Mouse (Mus musculus) neural tube, embryonic 15.5 days (tissue): ENCODE results near the gene Tle4. TPM values are rescaled to one million over a fixed set of nuclear protein-coding genes. Genes with fewer than 3 reads are reported as not detected.
A peak's percentile ranks its signal among the peaks of the same experiment; 100 is the strongest.

Experiments used
- ATAC-seq: fragments of 200-750 bp; cut with Nextera tagmentation; 2 replicates; pipeline ENCODE4 v1.8.0; 2017; ENCODE audit warnings: mild to moderate bottlenecking, moderate TSS enrichment, moderate library complexity; ENCODE audit not compliant: low FRiP score
- H3K27ac ChIP-seq: fragments of 300-500 bp; sonication (generic); replicated peaks from 2 replicates; pipeline ENCODE4 v1.5.1; 2015; ENCODE audit warnings: mild to moderate bottlenecking, inconsistent platforms
- H3K27me3 ChIP-seq: fragments of 300-500 bp; sonication (generic); replicated peaks from 2 replicates; pipeline ENCODE4 v1.6.1; 2015; ENCODE audit warnings: inconsistent platforms
- H3K36me3 ChIP-seq: fragments of 300-500 bp; sonication (generic); 2 replicates; pipeline ENCODE4 v1.6.1; 2015; ENCODE audit warnings: inconsistent platforms
- H3K4me1 ChIP-seq: fragments of 300-500 bp; sonication (generic); 2 replicates; pipeline ENCODE4 v1.6.1; 2015; ENCODE audit warnings: inconsistent platforms
- H3K4me2 ChIP-seq: fragments of 300-500 bp; sonication (generic); 2 replicates; pipeline ENCODE4 v1.6.1; 2015; ENCODE audit warnings: inconsistent platforms, mild to moderate bottlenecking, moderate library complexity
- H3K4me3 ChIP-seq: fragments of 300-500 bp; sonication (generic); replicated peaks from 2 replicates; pipeline ENCODE4 v1.5.1; 2015; ENCODE audit warnings: mild to moderate bottlenecking, inconsistent platforms
- H3K9ac ChIP-seq: fragments of 300-500 bp; sonication (generic); replicated peaks from 2 replicates; pipeline ENCODE4 v1.6.1; 2015; ENCODE audit warnings: mild to moderate bottlenecking, inconsistent platforms
- H3K9me3 ChIP-seq: fragments of 300-500 bp; sonication (generic); replicated peaks from 2 replicates; pipeline ENCODE4 v1.6.1; 2016; ENCODE audit warnings: inconsistent platforms
- WGBS: fragments of 180-500 bp; shearing (Covaris S2); methylation state at CpG from one replicate; pipeline ENCODE4 v1.1.7; 2015; ENCODE audit warnings: mixed read lengths; 5-methylcytosine and 5-hydroxymethylcytosine counted together
- polyA plus RNA-seq: library from polyadenylated mRNA; unstranded; fragments of >200 nt; fragmentation: Nextera tagmentation; extraction: Ambion mirVana; gene quantifications from 2 replicates; pipeline ENCODE4 v1.2.1, GENCODE M21; 2015

Tle4 gene
- polyA plus RNA-seq, 1 experiment from 2014 or later, result 24.3 TPM

DNA sequence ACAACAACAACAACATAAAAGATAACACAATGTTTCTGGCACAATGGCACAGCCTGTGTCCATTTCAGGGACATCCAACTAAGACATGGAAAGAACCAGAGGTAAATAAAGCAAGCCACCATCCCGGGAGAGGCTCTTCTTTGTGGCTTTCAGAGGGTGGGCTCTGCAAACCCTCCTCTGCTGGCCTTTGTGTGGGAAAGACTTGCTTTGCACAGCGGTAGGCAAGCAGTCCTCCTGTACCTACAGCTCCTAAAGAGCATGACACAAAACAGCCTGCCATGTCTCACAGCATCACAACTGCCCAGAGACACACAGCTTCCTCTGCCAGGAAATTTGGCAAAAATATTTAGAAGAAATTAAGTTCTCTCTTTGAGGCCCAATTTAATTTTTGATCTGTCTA lies 149.3 kb downstream of the Tle4 start:
- WGBS, result 54% methylated on average over 2 of the region's 2 CpGs
- H3K9ac ChIP-seq, result no peak overlapping the region
- no peak for ATAC-seq
- no peaks in the 10 kb centered on the region for H3K4me1 ChIP-seq
- H3K27me3 ChIP-seq, result no peaks in the 10 kb centered on the region
- no peaks in the 10 kb centered on the region for H3K9me3 ChIP-seq
- H3K4me3 ChIP-seq, result no peak overlapping the region
- peaks cover 23% of the 10 kb centered on the region for H3K36me3 ChIP-seq
- H3K27ac ChIP-seq, result no peak overlapping the region
- no peak overlapping the region for H3K4me2 ChIP-seq

DNA sequence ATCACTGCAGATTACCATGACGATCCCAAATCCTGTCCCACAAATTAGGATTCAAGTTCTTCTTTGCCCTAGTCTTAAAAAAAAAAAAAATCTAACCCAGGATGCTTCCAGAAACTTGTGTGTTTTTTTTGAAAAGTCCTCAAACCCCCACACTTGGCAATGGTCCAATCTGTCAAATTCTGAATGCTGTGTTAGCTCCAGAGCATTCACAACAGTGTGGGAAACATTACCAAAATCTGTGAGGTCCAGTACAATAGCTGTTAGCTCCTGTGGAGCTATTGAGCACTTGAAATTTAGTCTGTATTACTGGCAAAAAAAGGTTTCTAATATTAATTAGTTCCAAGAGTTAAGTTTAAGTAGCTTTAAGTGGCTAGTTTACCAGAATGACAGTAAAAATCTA lies 150.4 kb downstream of the Tle4 start:
- Histone ChIP-seq H3K27ac (no peak overlapping the region), H3K4me1 (no peaks in the 10 kb centered on the region), H3K36me3 (peaks cover 14% of the 10 kb centered on the region), H3K27me3 (no peaks in the 10 kb centered on the region), H3K4me2 (no peak overlapping the region), H3K4me3 (no peak overlapping the region), H3K9me3 (no peaks in the 10 kb centered on the region), H3K9ac (no peak overlapping the region)
- no peak for ATAC-seq
- WGBS, result 59% methylated on average over 1 of the region's 1 CpGs

DNA sequence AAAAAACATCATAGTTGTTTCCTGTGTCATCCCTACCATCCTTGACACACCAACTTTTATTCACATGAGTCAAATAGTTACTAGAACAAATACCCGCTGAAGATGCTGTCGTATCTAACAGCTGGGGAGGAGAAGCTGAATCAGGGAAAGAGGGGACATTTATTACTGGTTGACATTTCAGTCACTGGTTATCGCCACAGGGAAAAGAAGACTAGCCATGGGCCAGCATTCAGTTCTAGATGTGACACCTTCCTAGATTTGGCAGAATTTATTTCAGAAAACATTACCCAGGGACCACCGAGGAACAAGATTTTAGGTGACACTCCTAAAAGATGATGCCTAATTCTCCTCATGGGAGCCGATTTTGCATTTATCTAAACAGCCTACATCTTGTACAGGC lies 156.0 kb downstream of the Tle4 start:
- Histone ChIP-seq H3K4me2 (no peak overlapping the region), H3K4me3 (no peak overlapping the region), H3K27me3 (no peaks in the 10 kb centered on the region), H3K9ac (no peak overlapping the region), H3K27ac (no peak overlapping the region), H3K9me3 (no peaks in the 10 kb centered on the region), H3K4me1 (no peaks in the 10 kb centered on the region), H3K36me3 (no peaks in the 10 kb centered on the region)
- ATAC-seq, result no peak
- WGBS, result 88% methylated on average over 5 of the region's 5 CpGs

DNA sequence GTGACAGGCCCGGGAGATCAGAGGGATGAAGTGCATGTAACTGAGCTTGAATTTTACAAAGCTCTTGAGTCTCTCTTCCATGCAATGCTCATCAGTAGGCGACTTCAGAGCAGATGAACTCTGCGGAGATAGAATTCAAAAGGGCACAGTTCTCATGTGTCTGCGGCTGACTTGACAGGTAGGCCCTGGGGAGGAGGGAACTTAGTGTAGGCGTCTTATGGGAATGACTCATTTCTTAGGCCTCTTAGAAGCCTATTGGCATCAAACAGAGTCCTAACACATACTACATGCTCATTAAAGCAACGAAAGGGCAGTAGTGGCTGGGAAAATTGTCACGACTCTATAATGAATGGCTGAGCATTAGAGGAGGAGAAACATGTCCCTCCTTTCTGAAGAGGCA lies 160.6 kb downstream of the Tle4 start:
- no peak overlapping the region for H3K9ac ChIP-seq
- no peak overlapping the region for H3K4me3 ChIP-seq
- H3K4me1 ChIP-seq, result no peaks in the 10 kb centered on the region
- no peaks in the 10 kb centered on the region for H3K27me3 ChIP-seq
- 67% methylated on average over 7 of the region's 7 CpGs for WGBS
- no peaks in the 10 kb centered on the region for H3K9me3 ChIP-seq
- H3K27ac ChIP-seq, result no peak overlapping the region
- H3K36me3 ChIP-seq, result no peaks in the 10 kb centered on the region
- H3K4me2 ChIP-seq, result no peak overlapping the region
- no peak for ATAC-seq

DNA sequence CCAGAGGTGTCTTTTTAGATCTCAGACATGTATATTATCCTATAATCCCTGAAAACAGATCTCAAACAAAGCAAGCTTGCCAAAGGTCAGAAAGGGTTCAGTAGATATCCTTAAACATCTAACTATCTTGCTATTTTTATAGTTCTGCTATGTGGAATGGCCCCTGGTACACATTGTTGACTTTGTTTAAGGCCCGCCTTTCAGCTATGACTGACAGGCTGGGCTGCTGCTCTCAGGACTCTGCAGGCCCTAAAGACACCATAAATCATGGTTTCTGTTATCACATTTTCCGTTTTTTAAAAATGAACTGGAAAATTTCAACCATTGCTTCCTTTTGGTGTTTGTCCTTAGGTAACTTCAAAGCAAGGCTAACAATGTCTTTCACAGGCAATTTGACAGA lies 161.3 kb downstream of the Tle4 start:
- Histone ChIP-seq H3K36me3 (no peaks in the 10 kb centered on the region), H3K4me2 (no peak overlapping the region), H3K4me3 (no peak overlapping the region), H3K27ac (no peak overlapping the region), H3K4me1 (no peaks in the 10 kb centered on the region), H3K9me3 (no peaks in the 10 kb centered on the region), H3K27me3 (no peaks in the 10 kb centered on the region), H3K9ac (no peak overlapping the region)
- ATAC-seq, result no peak
- WGBS, result 57% methylated on average over 2 of the region's 2 CpGs

DNA sequence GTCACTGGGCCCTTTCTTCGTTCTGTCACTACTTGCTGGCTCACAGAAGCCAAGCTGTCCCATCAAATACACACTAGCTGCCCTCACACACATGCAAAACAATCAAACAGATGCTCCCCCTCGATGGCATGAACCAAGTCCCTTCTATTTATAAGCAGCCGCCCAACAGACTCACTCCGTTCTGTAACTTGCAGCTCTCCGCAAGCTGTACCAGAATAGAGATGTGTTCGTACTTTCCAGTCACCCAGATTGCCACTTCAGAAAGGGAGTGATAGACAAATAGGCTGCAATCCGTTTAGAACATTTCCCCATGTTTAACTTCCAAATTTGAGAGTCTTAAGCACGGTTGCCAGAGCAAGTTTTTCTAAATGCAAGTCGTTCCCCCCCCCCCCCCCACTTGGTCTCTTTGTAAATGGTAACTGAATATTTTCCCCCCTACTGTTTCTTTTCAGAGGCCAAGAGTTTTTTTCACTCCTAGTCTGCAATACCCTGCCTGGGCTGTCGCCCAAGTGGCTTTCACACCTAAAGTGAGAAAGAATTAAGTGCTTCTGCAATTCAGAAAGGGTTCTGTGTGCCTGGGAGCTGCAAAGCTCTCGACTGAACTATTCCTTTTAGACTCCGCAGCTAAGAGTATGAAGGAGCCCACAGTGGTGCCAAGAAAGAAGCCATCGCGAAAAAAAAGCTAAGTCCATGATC lies 162.0 kb downstream of the Tle4 start:
- no peaks in the 10 kb centered on the region for H3K4me1 ChIP-seq
- H3K27ac ChIP-seq, result peak overlapping the region; percentile 58
- H3K36me3 ChIP-seq, result no peaks in the 10 kb centered on the region
- no peaks in the 10 kb centered on the region for H3K9me3 ChIP-seq
- no peak overlapping the region for H3K4me3 ChIP-seq
- H3K9ac ChIP-seq, result no peak overlapping the region
- 21% methylated on average over 14 of the region's 14 CpGs for WGBS
- peak; percentile 83 for ATAC-seq
- H3K4me2 ChIP-seq, result 0 out of 2 replicates have a peak overlapping the region, but pooled peaks have one; percentile 6
- no peaks in the 10 kb centered on the region for H3K27me3 ChIP-seq

DNA sequence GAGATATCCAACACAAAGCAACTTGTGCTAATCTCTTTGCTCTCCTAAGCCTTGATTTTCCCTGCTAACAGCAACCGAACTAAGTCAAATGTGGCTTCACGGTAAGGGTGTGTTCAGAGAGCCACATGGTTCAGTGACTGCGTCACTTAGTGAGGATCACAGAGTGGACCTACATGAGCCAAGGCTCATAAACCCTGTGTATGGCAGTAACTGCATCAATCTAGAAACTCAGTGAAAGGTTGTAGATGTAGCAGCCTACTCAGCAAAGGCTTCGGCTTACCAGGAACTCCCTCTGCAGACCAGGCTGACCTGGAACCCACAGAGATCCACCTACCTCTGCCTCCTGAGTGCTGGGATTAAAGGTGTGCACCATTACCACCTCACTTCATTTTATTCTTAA lies 164.0 kb downstream of the Tle4 start:
- no peaks in the 10 kb centered on the region for H3K27me3 ChIP-seq
- H3K4me1 ChIP-seq, result no peaks in the 10 kb centered on the region
- no peak overlapping the region for H3K4me3 ChIP-seq
- no peak overlapping the region for H3K9ac ChIP-seq
- H3K4me2 ChIP-seq, result no peak overlapping the region
- H3K36me3 ChIP-seq, result no peaks in the 10 kb centered on the region
- H3K9me3 ChIP-seq, result no peaks in the 10 kb centered on the region
- no peak for ATAC-seq
- 83% methylated on average over 4 of the region's 4 CpGs for WGBS
- H3K27ac ChIP-seq, result no peak overlapping the region

DNA sequence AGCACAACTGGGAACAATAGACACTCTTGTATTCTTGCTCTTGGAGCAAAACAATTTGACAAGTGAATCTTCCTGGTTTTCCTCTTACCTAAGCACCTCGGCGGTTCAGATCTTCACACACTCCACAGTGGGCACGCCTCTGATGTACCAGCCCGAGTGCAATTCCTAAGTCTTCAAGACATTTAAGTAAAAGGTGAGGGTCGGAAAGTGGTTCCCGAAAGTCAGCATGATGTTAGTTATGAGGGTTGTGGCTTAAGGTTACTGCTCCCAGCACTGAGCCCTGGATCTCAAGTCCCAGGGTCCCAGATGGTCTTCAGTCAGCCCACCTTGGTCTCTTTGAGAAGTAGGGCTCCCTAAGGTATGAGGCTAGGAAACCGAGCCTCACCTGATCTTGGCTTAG lies 165.4 kb downstream of the Tle4 start:
- no peaks in the 10 kb centered on the region for H3K36me3 ChIP-seq
- 94% methylated on average over 7 of the region's 7 CpGs for WGBS
- no peaks in the 10 kb centered on the region for H3K4me1 ChIP-seq
- no peaks in the 10 kb centered on the region for H3K9me3 ChIP-seq
- H3K9ac ChIP-seq, result no peak overlapping the region
- no peaks in the 10 kb centered on the region for H3K27me3 ChIP-seq
- no peak overlapping the region for H3K4me2 ChIP-seq
- no peak for ATAC-seq
- no peak overlapping the region for H3K27ac ChIP-seq
- H3K4me3 ChIP-seq, result no peak overlapping the region

DNA sequence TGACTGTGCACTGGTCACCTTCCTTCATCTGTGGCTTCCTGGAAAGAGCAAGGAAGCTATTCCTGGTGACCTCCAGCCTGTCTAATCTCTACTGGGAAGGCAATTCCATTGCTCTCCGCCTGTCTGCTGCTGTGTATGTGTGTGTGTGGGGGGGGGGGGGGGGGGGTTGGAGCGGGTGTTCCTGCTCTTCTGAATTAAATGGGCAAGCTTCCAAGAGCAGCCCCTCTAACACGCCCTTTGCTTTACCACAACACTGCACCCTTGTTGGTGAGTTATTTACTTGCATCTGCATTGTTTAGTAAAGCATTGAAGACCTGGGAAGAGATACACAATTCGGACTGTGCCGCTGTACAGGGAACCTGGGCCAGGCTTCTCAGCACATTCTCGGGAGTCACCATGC lies 170.9 kb downstream of the Tle4 start:
- peak; percentile 47 for ATAC-seq
- H3K4me3 ChIP-seq, result no peak overlapping the region

DNA sequence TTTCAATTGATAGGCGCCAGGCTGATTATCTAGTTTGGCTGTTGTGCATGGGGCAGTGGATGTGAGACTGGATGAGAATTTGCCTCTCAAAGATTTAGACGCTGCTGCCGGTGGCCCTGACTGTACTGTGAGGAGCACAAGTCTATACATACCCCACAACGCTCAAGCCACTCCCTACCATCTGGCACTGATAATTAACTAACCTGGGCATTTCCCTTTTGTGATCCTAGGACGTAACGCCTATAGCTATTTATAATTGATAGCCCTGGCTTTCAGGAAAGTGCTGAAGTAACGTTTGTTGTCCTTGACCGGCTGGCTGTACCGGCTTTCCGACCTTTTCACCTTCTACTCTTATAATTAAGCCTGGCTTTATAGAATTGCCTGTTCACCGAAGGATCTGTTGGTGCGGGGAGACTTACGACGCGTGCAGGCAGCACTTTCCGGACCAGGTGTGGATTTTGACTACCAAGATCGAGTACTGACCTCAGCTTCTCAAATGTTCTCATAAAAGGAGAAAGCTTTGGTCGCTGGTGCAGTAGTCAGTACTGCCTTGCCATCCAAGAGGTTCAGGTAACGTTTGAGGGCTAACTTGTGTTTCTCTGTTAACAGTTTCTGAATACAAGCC lies 171.5 kb downstream of the Tle4 start:
- Histone ChIP-seq H3K4me1 (peaks cover 7% of the 10 kb centered on the region; the same call in 1 of the 2 replicates), H3K27me3 (no peaks in the 10 kb centered on the region), H3K27ac (no peak overlapping the region), H3K9ac (no peak overlapping the region), H3K4me2 (no peak overlapping the region), H3K9me3 (no peaks in the 10 kb centered on the region), H3K36me3 (no peaks in the 10 kb centered on the region), H3K4me3 (no peak overlapping the region)
- ATAC-seq, result no peak
- WGBS, result 32% methylated on average over 19 of the region's 19 CpGs

More for the DNA sequence above, 170.9 kb downstream of the Tle4 start:
- Histone ChIP-seq H3K27me3 (no peaks in the 10 kb centered on the region), H3K27ac (no peak overlapping the region), H3K9ac (no peak overlapping the region), H3K4me2 (no peak overlapping the region), H3K36me3 (no peaks in the 10 kb centered on the region), H3K9me3 (no peaks in the 10 kb centered on the region), H3K4me1 (peaks cover 7% of the 10 kb centered on the region; the same call in 1 of the 2 replicates)
- WGBS, result 27% methylated on average over 6 of the region's 6 CpGs

DNA sequence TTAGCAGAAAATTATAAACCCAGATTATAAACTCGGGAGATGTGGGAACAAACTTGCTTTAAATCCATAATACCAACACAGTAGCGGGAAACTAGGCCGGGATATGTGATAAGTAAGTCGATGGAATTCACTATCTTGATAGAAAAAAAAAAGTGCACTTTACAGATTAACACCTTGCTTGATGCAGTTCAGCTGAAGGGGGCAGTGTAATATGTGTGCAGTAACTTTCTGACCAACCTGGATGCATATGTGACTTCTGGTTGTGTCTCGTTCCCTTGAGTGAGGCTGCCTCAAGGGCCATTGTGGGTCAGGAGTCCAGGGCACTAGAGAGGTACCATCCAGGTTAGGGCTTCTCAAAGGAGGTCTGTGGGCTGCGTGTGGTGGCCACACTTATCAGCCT lies 172.7 kb downstream of the Tle4 start:
- H3K9me3 ChIP-seq, result no peaks in the 10 kb centered on the region
- H3K4me3 ChIP-seq, result no peak overlapping the region
- H3K9ac ChIP-seq, result no peak overlapping the region
- ATAC-seq, result no peak
- H3K4me2 ChIP-seq, result no peak overlapping the region
- H3K27ac ChIP-seq, result no peak overlapping the region
- no peaks in the 10 kb centered on the region for H3K27me3 ChIP-seq
- no peaks in the 10 kb centered on the region for H3K36me3 ChIP-seq
- WGBS, result 81% methylated on average over 6 of the region's 6 CpGs
- H3K4me1 ChIP-seq, result peaks cover 7% of the 10 kb centered on the region; the same call in 1 of the 2 replicates
